Comparison of ENCODE assay signal across 24 mouse cellular contexts in genomic region chr8:78807283-78807682, GRCm38 (mm10). TPM values are rescaled to one million over a fixed set of nuclear protein-coding genes. Genes with fewer than 3 reads are reported as not detected.
DNase-seq lines count a peak whose midpoint lies in the region; ATAC-seq and TF ChIP-seq lines count a peak whose summit lies in the region.
"Had no signal": no experiment of that assay in that cellular context is flagged by ENCODE, and none has a peak within 500 bp of the region (broad histone marks: within the 10 kb centered on the region; RNA-seq: fewer than 3 reads in every experiment).

No protein-coding gene starts in this region.

- H3K9me3 ChIP-seq in liver, postnatal 0 days (ENCODE audit: low read length), result no peaks in the 10 kb centered on the region
- H3K9me3 ChIP-seq in liver, embryonic 11.5 days (ENCODE audit: control insufficient read depth, low read length), result no peaks in the 10 kb centered on the region
- H3K9me3 ChIP-seq in limb, embryonic 10.5 days (replicated peaks), result no peaks in the 10 kb centered on the region
- H3K9me3 ChIP-seq in stomach, postnatal 0 days (ENCODE audit: control insufficient read depth, low read length), result no peaks in the 10 kb centered on the region
- H3K9me3 ChIP-seq: embryonic facial prominence, embryonic 10.5 days; forebrain, embryonic 10.5 days; heart, embryonic 12.5 days; midbrain, embryonic 12.5 days; neural tube, embryonic 15.5 days had no signal

- intact Hi-C loops in left cerebral cortex, postnatal 14 days (cut with DNase I), result no loop called here

- peak overlapping the region; percentile 29; the same call in 1 of the 2 replicates for H3K4me2 ChIP-seq in liver, postnatal 0 days (ENCODE audit: low read depth, low read length)
- H3K4me2 ChIP-seq in liver, embryonic 11.5 days, result no peak overlapping the region
- no peak overlapping the region for H3K4me2 ChIP-seq in stomach, postnatal 0 days (replicated peaks; ENCODE audit: low read depth)
- H3K4me2 ChIP-seq: heart, embryonic 12.5 days; midbrain, embryonic 12.5 days; neural tube, embryonic 15.5 days had no signal

- no peak overlapping the region; the same call in 1 of the 2 replicates for H3K27ac ChIP-seq in liver, postnatal 0 days (ENCODE audit: low read depth)
- no peak overlapping the region for H3K27ac ChIP-seq in liver, embryonic 11.5 days (ENCODE audit: low read depth, low read length)
- no peak overlapping the region for H3K27ac ChIP-seq in limb, embryonic 10.5 days
- no peak overlapping the region for H3K27ac ChIP-seq in stomach, postnatal 0 days (replicated peaks)
- H3K27ac ChIP-seq: embryonic facial prominence, embryonic 10.5 days; forebrain, embryonic 10.5 days; hindbrain, postnatal 0 days; kidney, postnatal 0 days; midbrain, embryonic 12.5 days; neural tube, embryonic 15.5 days had no signal

- H3K9ac ChIP-seq in liver, postnatal 0 days (replicated peaks), result no peak overlapping the region
- H3K9ac ChIP-seq in liver, embryonic 11.5 days (ENCODE audit: low read depth, low read length), result no peak overlapping the region
- H3K9ac ChIP-seq in stomach, postnatal 0 days (ENCODE audit: low read length), result no peak overlapping the region
- H3K9ac ChIP-seq: heart, embryonic 12.5 days; midbrain, embryonic 12.5 days; neural tube, embryonic 15.5 days had no signal

- peaks cover 40% of the 10 kb centered on the region for H3K36me3 ChIP-seq in liver, postnatal 0 days (replicated peaks; ENCODE audit: insufficient read depth, low read length)
- H3K36me3 ChIP-seq in liver, embryonic 11.5 days (ENCODE audit: control insufficient read depth, insufficient read depth, low read length), result peaks cover 44% of the 10 kb centered on the region
- peaks cover 97% of the 10 kb centered on the region for H3K36me3 ChIP-seq in limb, embryonic 10.5 days
- H3K36me3 ChIP-seq in stomach, postnatal 0 days (ENCODE audit: control insufficient read depth, insufficient read depth, low read length), result peaks cover 18% of the 10 kb centered on the region

- 69% methylated on average over 9 of the region's 9 CpGs for WGBS in liver, postnatal 0 days (ENCODE audit: insufficient replicate concordance)
- WGBS in liver, embryonic 11.5 days, result 86% methylated on average over 9 of the region's 9 CpGs
- WGBS in limb, embryonic 10.5 days, result 91% methylated on average over 9 of the region's 9 CpGs
- WGBS in stomach, postnatal 0 days, result 69% methylated on average over 9 of the region's 9 CpGs

- peak; percentile 24 for DNase-seq in liver, postnatal 0 days
- no peak for DNase-seq in liver, embryonic 11.5 days (ENCODE audit: low spot score)
- DNase-seq in adrenal gland, postnatal 25 days, result peak; percentile 21
- DNase-seq in limb, embryonic 10.5 days (ENCODE audit: low spot score), result peak; percentile 24
- peak; percentile 10 for DNase-seq in stomach, postnatal 0 days (ENCODE audit: low spot score)
- DNase-seq in layer of hippocampus, postnatal 25 days (ENCODE audit: extremely low spot score in 1 of 2, low spot score in 1 of 2), result no peak
- DNase-seq in left cerebral cortex, postnatal 14 days (ENCODE audit: low spot score in 2 of 2), result no peak
- DNase-seq: cerebellum, adult 9-10 months; gastrocnemius, postnatal 10 days; heart, adult 18-20 months; heart, postnatal 10 days; kidney, adult 18-20 months; thymus, adult 2 months; thymus, postnatal 4 days had no signal

- no peak for ATAC-seq in liver, postnatal 0 days
- no peak for ATAC-seq in liver, embryonic 11.5 days (replicated peaks; ENCODE audit: low FRiP score)
- ATAC-seq in stomach, postnatal 0 days (ENCODE audit: low FRiP score, low TSS enrichment), result no peak
- ATAC-seq: activated CD4-positive, CD25-positive, alpha-beta regulatory T cell, adult 4 months; forebrain, embryonic 16.5 days; hindbrain, postnatal 0 days; lung, postnatal 0 days had no signal

- no peak overlapping the region for H3K4me3 ChIP-seq in liver, postnatal 0 days (ENCODE audit: low read depth, low read length)
- H3K4me3 ChIP-seq in liver, embryonic 11.5 days (ENCODE audit: low read depth, low read length), result no peak overlapping the region
- no peak overlapping the region for H3K4me3 ChIP-seq in limb, embryonic 10.5 days
- no peak overlapping the region for H3K4me3 ChIP-seq in stomach, postnatal 0 days (ENCODE audit: low read depth, low read length)
- H3K4me3 ChIP-seq: embryonic facial prominence, embryonic 10.5 days; forebrain, embryonic 10.5 days; heart, embryonic 12.5 days; midbrain, embryonic 12.5 days; neural tube, embryonic 15.5 days had no signal

- H3K27me3 ChIP-seq in liver, postnatal 0 days (ENCODE audit: insufficient read depth, low read length), result no peaks in the 10 kb centered on the region
- no peaks in the 10 kb centered on the region for H3K27me3 ChIP-seq in liver, embryonic 11.5 days (replicated peaks; ENCODE audit: control insufficient read depth, insufficient read depth, low read length)
- no peaks in the 10 kb centered on the region for H3K27me3 ChIP-seq in limb, embryonic 10.5 days (ENCODE audit: low read depth, poor library complexity, severe bottlenecking)
- H3K27me3 ChIP-seq in stomach, postnatal 0 days (ENCODE audit: control insufficient read depth, insufficient read depth, low read length), result no peaks in the 10 kb centered on the region
- H3K27me3 ChIP-seq: heart, embryonic 12.5 days; midbrain, embryonic 12.5 days; neural tube, embryonic 15.5 days had no signal

- no peak for TF ChIP-seq EP300 in liver, postnatal 0 days (IDR thresholded peaks at IDR 0.05; ENCODE audit: low read depth)
- TF ChIP-seq EP300 in stomach, postnatal 0 days (optimal IDR thresholded peaks at IDR 0.05), result no peak

- no peaks in the 10 kb centered on the region; the same call in 1 of the 2 replicates for H3K4me1 ChIP-seq in liver, postnatal 0 days (ENCODE audit: insufficient read depth)
- H3K4me1 ChIP-seq in liver, embryonic 11.5 days (replicated peaks; ENCODE audit: control insufficient read depth, insufficient read depth, low read length), result no peaks in the 10 kb centered on the region
- no peaks in the 10 kb centered on the region for H3K4me1 ChIP-seq in limb, embryonic 10.5 days
- no peaks in the 10 kb centered on the region for H3K4me1 ChIP-seq in stomach, postnatal 0 days (replicated peaks; ENCODE audit: control insufficient read depth, insufficient read depth)
- H3K4me1 ChIP-seq: embryonic facial prominence, embryonic 10.5 days; heart, embryonic 12.5 days; neural tube, embryonic 15.5 days had no signal

- no peak for TF ChIP-seq CTCF in liver, postnatal 0 days (IDR thresholded peaks at IDR 0.05; ENCODE audit: low read depth)
- no peak for TF ChIP-seq CTCF in stomach, postnatal 0 days (IDR thresholded peaks at IDR 0.05; ENCODE audit: low read depth)

RNA-seq across cellular contexts. Expression of gene Lsm6, which starts 13.7 kb away (rescaled TPM):
- polyA plus RNA-seq in liver, postnatal 0 days (2015; fragmentation: Nextera tagmentation; extraction: Ambion mirVana), result 95.8 and 97.3 TPM in 2 replicates
- 189 and 224 TPM in 2 replicates for polyA plus RNA-seq in liver, embryonic 11.5 days (2014; fragmentation: Nextera tagmentation; extraction: Ambion mirVana)
- total RNA-seq in adrenal gland, postnatal 25 days (2021), result 143 and 152 TPM in 2 replicates
- polyA plus RNA-seq in limb, embryonic 10.5 days (2016; fragmentation: Nextera tagmentation; extraction: Ambion mirVana), result 303 and 307 TPM in 2 replicates
- 116 and 123 TPM in 2 replicates for polyA plus RNA-seq in stomach, postnatal 0 days (2015; fragmentation: Nextera tagmentation; extraction: Ambion mirVana)
- 10 to 100 TPM; 37.3 to 57.3 TPM for total RNA-seq in layer of hippocampus, postnatal 25 days (2021)
- 10 to 100 TPM; 46.4 to 48.8 TPM for total RNA-seq in left cerebral cortex, postnatal 14 days (2021)

Comparison
In these comparisons a context has a peak if more than half of its experiments do, and no peak if none do; other contexts are left out.
1. DNase-seq: peak in liver, postnatal 0 days (single experiment), adrenal gland, postnatal 25 days (single experiment), limb, embryonic 10.5 days (single experiment) and stomach, postnatal 0 days (single experiment); none in liver, embryonic 11.5 days (single experiment), layer of hippocampus, postnatal 25 days (0 of 2) and left cerebral cortex, postnatal 14 days (0 of 2).